Mouse (Mus musculus): ENCODE results near the gene Bhlhe40. TPM values are rescaled to one million over a fixed set of nuclear protein-coding genes. Genes with fewer than 3 reads are reported as not detected.

Gene Bhlhe40
- polyA plus RNA-seq, 1 experiment from 2014 or later: 7.8 TPM

DNA sequence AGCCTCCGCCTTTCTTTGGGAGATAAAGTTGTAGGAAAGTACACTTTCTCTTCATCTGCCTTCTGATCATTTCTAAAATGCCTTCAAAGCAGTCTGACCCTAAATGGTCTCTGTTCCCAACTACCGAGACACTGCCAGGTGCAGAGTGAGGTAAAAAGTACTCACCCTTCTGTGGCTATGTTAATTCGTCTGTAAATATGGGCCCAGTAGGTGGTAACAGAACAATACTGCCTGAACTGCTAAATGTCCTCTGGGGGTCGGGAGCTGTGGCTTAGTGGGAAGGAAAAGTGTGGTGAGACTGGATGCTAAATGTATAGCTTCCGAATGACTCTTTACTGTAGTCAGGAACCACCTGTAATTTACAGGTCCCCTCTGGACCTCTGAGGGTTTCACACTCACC lies 16.1 kb upstream of the Bhlhe40 start:
- H3K4me1 ChIP-seq (ENCODE audit: control insufficient read depth, insufficient read depth, low read length): no peaks in the 10 kb centered on the region
- WGBS: 47% methylated on average over 5 of the region's 5 CpGs
- no peak overlapping the region for H3K27ac ChIP-seq (ENCODE audit: low read length)
- H3K36me3 ChIP-seq (ENCODE audit: control insufficient read depth, insufficient read depth, low read length): no peaks in the 10 kb centered on the region
- H3K9me3 ChIP-seq (replicated peaks; ENCODE audit: control insufficient read depth, low read length, poor library complexity, severe bottlenecking): no peaks in the 10 kb centered on the region
- no peak overlapping the region for H3K4me2 ChIP-seq (ENCODE audit: low read length)
- H3K27me3 ChIP-seq (ENCODE audit: control insufficient read depth, insufficient read depth, low read depth, low read length): no peaks in the 10 kb centered on the region
- ATAC-seq: no peak
- H3K4me3 ChIP-seq (ENCODE audit: low read depth, low read length): no peak overlapping the region
- no peak overlapping the region for H3K9ac ChIP-seq (ENCODE audit: low read depth, low read length)

- Histone ChIP-seq H3K36me3 (ENCODE audit: control insufficient read depth, insufficient read depth, low read length) (no peaks in the 10 kb centered on the region), H3K4me3 (ENCODE audit: low read depth, low read length) (no peak overlapping the region), H3K9ac (ENCODE audit: low read depth, low read length) (no peak overlapping the region), H3K4me2 (ENCODE audit: low read length) (no peak overlapping the region), H3K4me1 (ENCODE audit: control insufficient read depth, insufficient read depth, low read length) (no peaks in the 10 kb centered on the region), H3K9me3 (replicated peaks; ENCODE audit: control insufficient read depth, low read length, poor library complexity, severe bottlenecking) (no peaks in the 10 kb centered on the region), H3K27me3 (ENCODE audit: control insufficient read depth, insufficient read depth, low read depth, low read length) (no peaks in the 10 kb centered on the region), H3K27ac (ENCODE audit: low read length) (no peak overlapping the region)
- 78% methylated on average over 3 of the region's 3 CpGs for WGBS
- no peak for ATAC-seq
These were observed 13.3 kb upstream of the Bhlhe40 start for GRCm38 (mm10) chr6:108647094-108647493.

DNA sequence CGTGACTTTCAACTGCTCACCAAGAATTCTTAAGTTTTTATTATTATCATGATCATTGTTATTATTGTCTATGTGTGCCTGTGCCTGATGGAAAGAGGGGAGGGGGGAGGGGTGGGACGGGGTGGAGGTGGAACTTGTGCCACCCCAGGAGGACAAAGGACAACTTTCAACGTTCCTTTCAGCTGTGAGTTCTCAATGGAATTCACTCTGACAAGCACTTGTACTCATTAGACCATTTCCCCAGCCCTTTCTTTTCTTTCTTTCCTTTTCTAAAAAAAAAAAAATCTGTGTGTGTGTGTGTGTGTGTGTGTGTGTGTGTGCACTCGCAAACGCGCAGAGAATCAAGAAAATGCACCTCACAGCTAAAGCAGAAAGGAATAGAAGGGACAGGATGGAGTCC lies 12.4 kb upstream of the Bhlhe40 start:
- H3K4me1 ChIP-seq (ENCODE audit: control insufficient read depth, insufficient read depth, low read length): no peaks in the 10 kb centered on the region
- no peak overlapping the region for H3K4me2 ChIP-seq (ENCODE audit: low read length)
- H3K9me3 ChIP-seq (replicated peaks; ENCODE audit: control insufficient read depth, low read length, poor library complexity, severe bottlenecking): no peaks in the 10 kb centered on the region
- no peak overlapping the region for H3K9ac ChIP-seq (ENCODE audit: low read depth, low read length)
- no peaks in the 10 kb centered on the region for H3K36me3 ChIP-seq (ENCODE audit: control insufficient read depth, insufficient read depth, low read length)
- no peak overlapping the region for H3K4me3 ChIP-seq (ENCODE audit: low read depth, low read length)
- no peak for ATAC-seq
- H3K27ac ChIP-seq (ENCODE audit: low read length): no peak overlapping the region
- no peaks in the 10 kb centered on the region for H3K27me3 ChIP-seq (ENCODE audit: control insufficient read depth, insufficient read depth, low read depth, low read length)
- WGBS: 42% methylated on average over 6 of the region's 6 CpGs

GRCm38 (mm10) chr6:108655861-108656260 lies 4.6 kb upstream of the Bhlhe40 start:
- Histone ChIP-seq H3K4me3 (ENCODE audit: low read depth, low read length) (no peak overlapping the region), H3K4me2 (ENCODE audit: low read length) (no peak overlapping the region), H3K9me3 (replicated peaks; ENCODE audit: control insufficient read depth, low read length, poor library complexity, severe bottlenecking) (no peaks in the 10 kb centered on the region), H3K36me3 (ENCODE audit: control insufficient read depth, insufficient read depth, low read length) (no peaks in the 10 kb centered on the region), H3K9ac (ENCODE audit: low read depth, low read length) (no peak overlapping the region), H3K27ac (ENCODE audit: low read length) (no peak overlapping the region), H3K4me1 (ENCODE audit: control insufficient read depth, insufficient read depth, low read length) (peaks cover 9% of the 10 kb centered on the region), H3K27me3 (ENCODE audit: control insufficient read depth, insufficient read depth, low read depth, low read length) (no peaks in the 10 kb centered on the region)
- no peak for ATAC-seq
- WGBS: 66% methylated on average over 2 of the region's 2 CpGs

DNA sequence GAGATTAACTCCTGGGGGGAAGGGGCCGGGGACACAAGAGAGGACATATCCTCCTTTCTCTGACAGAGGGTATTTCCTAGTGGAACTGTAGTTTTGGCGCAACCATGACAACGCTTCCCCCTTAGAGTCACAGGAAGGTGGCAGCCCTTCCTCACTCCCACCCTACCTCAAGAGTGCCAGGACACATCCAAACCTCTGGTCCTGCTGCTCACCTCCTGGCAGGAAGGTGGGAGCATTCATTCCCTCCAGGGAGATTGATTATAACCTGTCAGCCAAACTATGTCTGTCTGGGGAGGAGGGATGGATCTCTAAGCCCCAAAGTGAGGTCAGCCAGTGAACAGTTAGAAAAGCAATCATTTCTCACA lies 2.4 kb upstream of the Bhlhe40 start:
- Histone ChIP-seq H3K4me3 (ENCODE audit: low read depth, low read length) (no peak overlapping the region), H3K4me2 (ENCODE audit: low read length) (peak overlapping the region; percentile 92), H3K27me3 (ENCODE audit: control insufficient read depth, insufficient read depth, low read depth, low read length) (no peaks in the 10 kb centered on the region; the same call in 1 of the 2 replicates), H3K9ac (ENCODE audit: low read depth, low read length) (no peak overlapping the region), H3K27ac (ENCODE audit: low read length) (no peak overlapping the region), H3K4me1 (ENCODE audit: control insufficient read depth, insufficient read depth, low read length) (peaks cover 12% of the 10 kb centered on the region), H3K9me3 (replicated peaks; ENCODE audit: control insufficient read depth, low read length, poor library complexity, severe bottlenecking) (no peaks in the 10 kb centered on the region), H3K36me3 (ENCODE audit: control insufficient read depth, insufficient read depth, low read length) (no peaks in the 10 kb centered on the region)
- no peak for ATAC-seq
- 69% methylated on average over 3 of the region's 3 CpGs for WGBS

DNA sequence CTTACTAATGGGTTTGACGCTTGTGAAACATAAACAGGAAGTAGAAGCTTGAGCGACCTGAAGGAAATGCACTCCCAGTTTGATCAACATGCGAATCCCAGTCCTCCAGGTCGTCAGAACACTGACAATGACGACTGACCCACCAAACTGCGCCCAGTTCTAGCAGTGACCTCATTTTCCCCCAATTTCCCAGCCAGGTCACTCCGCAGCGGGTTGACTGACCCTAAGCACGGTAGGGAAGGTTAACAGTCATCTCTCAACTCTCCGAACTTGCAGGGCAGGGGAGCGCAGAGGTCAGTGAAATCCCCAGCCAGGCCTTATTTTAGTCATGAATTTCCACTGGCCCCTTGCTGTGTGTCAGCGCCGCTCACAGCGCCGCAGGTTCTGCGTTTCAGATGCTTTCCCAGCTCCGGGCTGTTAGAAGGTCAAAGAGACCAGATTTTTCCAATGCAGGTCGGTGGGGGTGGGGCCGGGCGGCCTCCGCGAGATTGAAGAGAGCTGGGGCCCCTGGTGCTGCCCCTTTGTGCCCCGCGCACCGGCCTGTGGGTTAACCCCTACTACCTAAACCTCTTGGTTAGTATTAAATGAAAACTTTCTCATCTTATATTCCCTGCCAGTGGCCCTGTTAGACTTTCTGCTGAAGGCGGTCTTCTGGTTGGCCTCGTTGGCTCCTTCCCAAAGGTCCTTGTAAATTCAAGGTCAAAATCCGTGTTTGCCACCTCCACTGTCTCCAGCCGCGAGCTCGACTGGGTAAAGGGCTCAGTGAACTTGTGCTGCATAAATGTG lies 1.8 kb upstream of the Bhlhe40 start:
- H3K9ac ChIP-seq (ENCODE audit: low read depth, low read length): peak overlapping the region; percentile 69
- peak overlapping the region; percentile 58 for H3K4me3 ChIP-seq (ENCODE audit: low read depth, low read length)
- 2% methylated on average over 31 of the region's 31 CpGs for WGBS
- H3K4me2 ChIP-seq (ENCODE audit: low read length): peak overlapping the region; percentile 92
- no peaks in the 10 kb centered on the region for H3K9me3 ChIP-seq (replicated peaks; ENCODE audit: control insufficient read depth, low read length, poor library complexity, severe bottlenecking)
- peak; percentile 0; the same call in 1 of the 2 replicates for ATAC-seq
- no peaks in the 10 kb centered on the region for H3K36me3 ChIP-seq (ENCODE audit: control insufficient read depth, insufficient read depth, low read length)
- H3K27ac ChIP-seq (ENCODE audit: low read length): peak overlapping the region; percentile 87
- H3K4me1 ChIP-seq (ENCODE audit: control insufficient read depth, insufficient read depth, low read length): peaks cover 12% of the 10 kb centered on the region
- no peaks in the 10 kb centered on the region; the same call in 1 of the 2 replicates for H3K27me3 ChIP-seq (ENCODE audit: control insufficient read depth, insufficient read depth, low read depth, low read length)

- Histone ChIP-seq H3K9ac (ENCODE audit: low read depth, low read length) (peak overlapping the region; percentile 69), H3K36me3 (ENCODE audit: control insufficient read depth, insufficient read depth, low read length) (no peaks in the 10 kb centered on the region), H3K4me1 (ENCODE audit: control insufficient read depth, insufficient read depth, low read length) (peaks cover 12% of the 10 kb centered on the region), H3K4me3 (ENCODE audit: low read depth, low read length) (peak overlapping the region; percentile 58), H3K27ac (ENCODE audit: low read length) (peak overlapping the region; percentile 87), H3K27me3 (ENCODE audit: control insufficient read depth, insufficient read depth, low read depth, low read length) (no peaks in the 10 kb centered on the region; the same call in 1 of the 2 replicates), H3K9me3 (replicated peaks; ENCODE audit: control insufficient read depth, low read length, poor library complexity, severe bottlenecking) (no peaks in the 10 kb centered on the region), H3K4me2 (ENCODE audit: low read length) (peak overlapping the region; percentile 92)
- peak; percentile 84 for ATAC-seq
- under 1% methylated on average over 38 of the region's 42 CpGs for WGBS
These were observed 1.2 kb upstream of the Bhlhe40 start for GRCm38 (mm10) chr6:108659221-108659725.

DNA sequence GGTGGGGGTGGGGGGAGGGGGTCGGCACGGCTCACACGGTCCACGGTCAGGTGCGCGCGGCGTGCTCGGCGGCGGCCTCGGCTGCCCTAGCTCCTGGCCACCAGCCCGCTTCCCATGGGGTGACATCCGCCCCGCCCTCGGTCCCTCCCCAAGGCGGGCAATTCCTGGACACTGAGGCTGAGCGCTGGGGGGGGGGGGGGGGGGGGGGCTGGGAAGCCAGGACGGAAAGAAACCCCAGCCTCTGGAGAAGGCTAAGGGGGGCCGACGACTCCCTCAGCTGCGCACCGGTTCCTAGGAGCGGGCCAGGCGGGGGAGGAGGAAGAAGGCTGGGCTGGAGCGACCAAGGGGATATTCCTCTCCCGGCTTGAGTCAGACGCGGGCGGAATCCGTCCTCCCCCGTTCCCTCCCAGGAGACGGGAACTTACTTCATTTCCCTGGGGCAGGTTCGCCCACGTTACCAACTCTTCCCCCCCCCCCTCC lies 663 bp upstream of the Bhlhe40 start:
- H3K4me2 ChIP-seq (ENCODE audit: low read length): peak overlapping the region; percentile 92
- 1% methylated on average over 22 of the region's 35 CpGs for WGBS
- ATAC-seq: peak; percentile 85
- H3K27me3 ChIP-seq (ENCODE audit: control insufficient read depth, insufficient read depth, low read depth, low read length): no peaks in the 10 kb centered on the region; the same call in 1 of the 2 replicates
- peak overlapping the region; percentile 87 for H3K27ac ChIP-seq (ENCODE audit: low read length)
- H3K4me1 ChIP-seq (ENCODE audit: control insufficient read depth, insufficient read depth, low read length): peaks cover 12% of the 10 kb centered on the region
- H3K4me3 ChIP-seq (ENCODE audit: low read depth, low read length): peak overlapping the region; percentile 58
- peak overlapping the region; percentile 69 for H3K9ac ChIP-seq (ENCODE audit: low read depth, low read length)
- H3K36me3 ChIP-seq (ENCODE audit: control insufficient read depth, insufficient read depth, low read length): peaks cover 3% of the 10 kb centered on the region; the same call in 1 of the 2 replicates
- no peaks in the 10 kb centered on the region for H3K9me3 ChIP-seq (replicated peaks; ENCODE audit: control insufficient read depth, low read length, poor library complexity, severe bottlenecking)

DNA sequence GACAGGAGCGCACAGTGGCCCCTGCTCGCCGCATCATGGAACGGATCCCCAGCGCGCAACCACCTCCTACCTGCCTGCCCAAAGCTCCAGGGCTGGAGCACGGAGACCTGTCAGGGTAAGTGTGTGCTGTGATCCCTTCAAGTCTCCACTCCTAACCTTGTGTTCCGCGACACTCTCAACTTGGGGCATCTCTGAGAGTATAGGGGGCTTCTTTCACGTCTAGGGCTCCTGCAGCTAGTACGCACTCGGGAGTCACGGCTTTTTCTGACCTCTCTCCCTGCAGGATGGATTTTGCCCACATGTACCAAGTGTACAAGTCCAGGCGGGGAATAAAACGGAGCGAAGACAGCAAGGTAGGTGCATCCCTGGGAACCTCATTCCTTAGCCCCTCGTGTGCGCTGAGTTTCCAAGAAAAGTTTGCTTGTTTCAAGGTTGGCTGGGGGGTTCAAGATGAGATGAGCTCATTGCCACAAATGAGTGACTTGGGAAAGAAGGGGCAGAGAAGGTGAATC lies 505 bp downstream of the Bhlhe40 start:
- H3K36me3 ChIP-seq (ENCODE audit: control insufficient read depth, insufficient read depth, low read length): peaks cover 3% of the 10 kb centered on the region; the same call in 1 of the 2 replicates
- no peak for ATAC-seq
- H3K4me2 ChIP-seq (ENCODE audit: low read length): peak overlapping the region; percentile 92

More for the DNA sequence above, 505 bp downstream of the Bhlhe40 start:
- Histone ChIP-seq H3K27me3 (ENCODE audit: control insufficient read depth, insufficient read depth, low read depth, low read length) (no peaks in the 10 kb centered on the region; the same call in 1 of the 2 replicates), H3K9ac (ENCODE audit: low read depth, low read length) (peak overlapping the region; percentile 69), H3K4me3 (ENCODE audit: low read depth, low read length) (peak overlapping the region; percentile 58), H3K27ac (ENCODE audit: low read length) (peak overlapping the region; percentile 87), H3K4me1 (ENCODE audit: control insufficient read depth, insufficient read depth, low read length) (peaks cover 12% of the 10 kb centered on the region), H3K9me3 (replicated peaks; ENCODE audit: control insufficient read depth, low read length, poor library complexity, severe bottlenecking) (no peaks in the 10 kb centered on the region)
- WGBS: under 1% methylated on average over 18 of the region's 18 CpGs
